Mouse (Mus musculus): ENCODE data around the gene Kdm4d. TPM values are rescaled to one million over a fixed set of nuclear protein-coding genes. Genes with fewer than 3 reads are reported as not detected.

Gene Kdm4d
- total RNA-seq (2021) = not detected
- polyA plus RNA-seq (2012; rRNA removed) = 0.18 TPM in 1 of 2 replicates, not detected in the other
- long read RNA-seq = 0 reads

DNA sequence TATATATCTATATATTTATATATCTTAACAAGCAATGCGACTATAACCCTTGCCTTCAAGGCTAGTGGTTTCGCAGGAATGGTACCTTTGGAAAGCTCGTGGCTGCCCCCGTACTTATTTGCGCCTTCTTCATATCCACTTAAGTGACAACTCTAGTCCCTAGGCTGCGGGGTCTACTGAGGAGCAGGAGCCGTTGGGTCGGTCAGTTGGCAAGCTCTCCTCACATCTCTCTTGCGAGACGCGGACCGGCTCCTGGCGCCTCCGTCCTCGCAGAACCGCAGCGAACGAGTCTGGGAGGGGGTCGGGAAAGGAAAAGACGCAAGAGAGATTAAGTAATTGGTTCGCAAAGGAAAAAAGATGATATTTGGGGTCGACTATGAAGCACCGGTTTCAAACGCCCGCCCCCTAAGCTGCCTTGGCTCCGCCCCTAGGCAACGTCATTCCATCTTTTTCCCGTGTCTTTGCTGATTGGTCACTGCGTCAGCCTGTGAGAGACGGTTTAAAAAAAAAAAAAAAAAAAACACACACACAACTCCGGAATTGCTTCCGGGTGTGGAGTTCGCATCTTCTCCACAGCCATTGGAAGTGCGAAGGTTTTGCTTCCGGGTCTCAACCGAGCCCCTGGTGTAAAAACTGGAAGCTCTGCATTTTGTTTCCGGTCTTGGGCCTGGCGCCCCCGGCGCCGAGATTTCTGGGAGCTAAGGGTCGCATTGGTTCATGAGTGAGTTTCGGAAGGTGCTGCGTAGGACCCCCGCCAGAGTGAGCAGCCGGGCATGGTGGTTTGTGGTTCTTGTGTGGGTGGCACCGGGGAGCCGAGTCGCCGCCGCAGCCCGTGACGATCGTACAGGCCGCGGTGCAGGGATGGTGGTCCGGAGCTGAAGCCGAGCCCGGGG, at the start of gene Kdm4d, which contains the start of gene Cwc15:
Gene Kdm4d (minus strand): TSS at position 460 of the 893 bp plus-strand sequence.
Gene Cwc15 (plus strand): TSS at position 595 of the 893 bp plus-strand sequence.
- Histone ChIP-seq H3K4me1 (ENCODE audit: control insufficient read depth, insufficient read depth, low read length) (no peaks in the 10 kb centered on the region), H3K36me3 (ENCODE audit: control insufficient read depth, insufficient read depth, low read length) (peaks cover 5% of the 10 kb centered on the region), H3K79me2 (replicated peaks; ENCODE audit: control insufficient read depth, insufficient read depth, low read length) (peaks cover 2% of the 10 kb centered on the region), H3K9ac (ENCODE audit: low read depth, low read length) (peak within 1 kb of the TSS; percentile 96), H3K27me3 (ENCODE audit: control insufficient read depth, insufficient read depth, low read length) (no peaks in the 10 kb centered on the region), H3K27ac (peak within 1 kb of the TSS; percentile 70), H3K4me3 (peak within 1 kb of the TSS; percentile 61)
- intact Hi-C loops (cut with DNase I) = loop anchor here (5.0 to 10.0 kb wide), 2 partner anchors 223 to 285 kb away; partner anchors contain the start of genes Ankrd49, Mre11a and Sesn3
- peak; percentile 92 to 94 for DNase-seq
- TF ChIP-seq EP300 (IDR thresholded peaks at IDR 0.05; ENCODE audit: insufficient read depth, low read depth, low read length) (no peak), CTCF (IDR thresholded peaks at IDR 0.05) (no peak), POLR2A (IDR thresholded peaks at IDR 0.05; ENCODE audit: insufficient read depth, low read depth, low read length) (peak; percentile 78)
- under 1% methylated on average over 59 of the region's 59 CpGs for WGBS

DNA sequence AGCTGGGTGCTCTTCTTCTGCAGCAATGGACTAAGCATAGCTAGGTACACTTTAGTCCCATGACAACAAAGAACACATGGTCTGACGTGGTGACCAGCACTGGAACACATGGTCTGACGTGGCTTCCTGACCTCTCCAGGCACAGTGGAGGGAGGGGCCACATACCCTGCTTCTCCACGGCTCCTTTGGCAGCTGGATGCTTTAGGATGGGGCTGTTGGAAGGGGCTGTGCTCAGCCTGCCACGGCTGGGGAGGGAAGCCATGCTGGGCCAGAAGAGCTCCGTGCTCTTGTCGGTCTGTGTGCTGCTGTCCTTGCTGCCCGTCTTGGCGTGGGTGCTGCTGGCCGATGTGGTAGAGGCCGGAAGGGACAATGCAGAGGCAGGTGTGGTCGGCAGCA, 48.1 kb upstream of the Kdm4d start:
- WGBS = 59% methylated on average over 11 of the region's 11 CpGs
- intact Hi-C loops (cut with DNase I) = loop anchor here (5.0 kb wide), 1 partner anchor 44 kb away; no protein-coding TSS in a partner anchor
- Histone ChIP-seq H3K79me2 (replicated peaks; ENCODE audit: control insufficient read depth, insufficient read depth, low read length) (no peaks in the 10 kb centered on the region), H3K36me3 (ENCODE audit: control insufficient read depth, insufficient read depth, low read length) (no peaks in the 10 kb centered on the region), H3K4me1 (ENCODE audit: control insufficient read depth, insufficient read depth, low read length) (peaks cover 2% of the 10 kb centered on the region; the same call in 1 of the 2 replicates), H3K27ac (no peak overlapping the region), H3K27me3 (ENCODE audit: control insufficient read depth, insufficient read depth, low read length) (no peaks in the 10 kb centered on the region), H3K4me3 (no peak overlapping the region), H3K9ac (ENCODE audit: low read depth, low read length) (no peak overlapping the region)
- peak in 1 of 2 experiments; percentile 5 for DNase-seq
- TF ChIP-seq POLR2A (IDR thresholded peaks at IDR 0.05; ENCODE audit: insufficient read depth, low read depth, low read length) = no peak
- TF ChIP-seq CTCF (IDR thresholded peaks at IDR 0.05) = no peak
- TF ChIP-seq EP300 (IDR thresholded peaks at IDR 0.05; ENCODE audit: insufficient read depth, low read depth, low read length) = no peak

DNA sequence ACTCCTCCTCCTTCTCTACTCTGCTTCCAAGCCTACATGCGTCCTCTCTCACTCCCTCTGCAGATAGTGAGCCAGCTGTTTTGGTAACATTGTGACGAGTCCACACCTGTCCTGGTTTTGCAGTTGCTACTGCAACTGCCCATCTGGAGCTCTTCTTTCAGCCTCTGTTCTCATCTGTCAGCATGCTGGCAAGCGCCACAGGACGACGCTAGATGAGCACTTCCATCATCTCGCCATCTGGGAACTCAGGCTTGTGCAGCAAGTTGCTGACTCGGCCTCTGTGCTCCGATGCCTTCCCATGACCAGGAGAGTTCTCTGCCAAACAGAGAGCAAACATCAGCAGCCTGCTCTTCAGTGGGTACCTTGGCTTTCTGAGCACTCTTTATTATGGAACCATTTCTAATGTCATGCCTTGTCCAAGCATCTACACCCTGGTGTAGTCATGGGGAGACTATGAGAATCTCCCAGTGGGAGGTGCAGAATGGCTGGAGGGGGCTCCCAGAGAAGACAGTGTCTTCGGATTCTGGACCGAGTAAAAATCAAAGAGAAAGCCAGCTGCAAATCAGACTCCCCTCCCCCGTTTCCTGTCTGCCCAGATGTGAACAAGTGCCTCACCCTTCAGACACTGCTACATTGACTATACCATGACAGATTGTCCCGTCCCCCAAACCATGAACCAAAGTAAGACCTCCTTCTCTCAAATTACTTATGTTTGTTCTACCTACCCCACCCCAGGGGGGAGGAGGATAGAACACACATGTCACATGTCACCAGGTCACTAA, 47.5 kb upstream of the Kdm4d start:
- peak; percentile 37 to 41 for DNase-seq
- TF ChIP-seq EP300 (IDR thresholded peaks at IDR 0.05; ENCODE audit: insufficient read depth, low read depth, low read length) = no peak
- TF ChIP-seq POLR2A (IDR thresholded peaks at IDR 0.05; ENCODE audit: insufficient read depth, low read depth, low read length) = no peak
- no peak for TF ChIP-seq CTCF (IDR thresholded peaks at IDR 0.05)
- 60% methylated on average over 12 of the region's 12 CpGs for WGBS
- Histone ChIP-seq H3K27me3 (ENCODE audit: control insufficient read depth, insufficient read depth, low read length) (no peaks in the 10 kb centered on the region), H3K36me3 (ENCODE audit: control insufficient read depth, insufficient read depth, low read length) (no peaks in the 10 kb centered on the region), H3K79me2 (replicated peaks; ENCODE audit: control insufficient read depth, insufficient read depth, low read length) (no peaks in the 10 kb centered on the region), H3K27ac (no peak overlapping the region), H3K9ac (ENCODE audit: low read depth, low read length) (no peak overlapping the region), H3K4me1 (ENCODE audit: control insufficient read depth, insufficient read depth, low read length) (peaks cover 2% of the 10 kb centered on the region; the same call in 1 of the 2 replicates), H3K4me3 (no peak overlapping the region)
- intact Hi-C loops (cut with DNase I) = loop anchor here (5.0 kb wide), 1 partner anchor 45 kb away; no protein-coding TSS in a partner anchor

DNA sequence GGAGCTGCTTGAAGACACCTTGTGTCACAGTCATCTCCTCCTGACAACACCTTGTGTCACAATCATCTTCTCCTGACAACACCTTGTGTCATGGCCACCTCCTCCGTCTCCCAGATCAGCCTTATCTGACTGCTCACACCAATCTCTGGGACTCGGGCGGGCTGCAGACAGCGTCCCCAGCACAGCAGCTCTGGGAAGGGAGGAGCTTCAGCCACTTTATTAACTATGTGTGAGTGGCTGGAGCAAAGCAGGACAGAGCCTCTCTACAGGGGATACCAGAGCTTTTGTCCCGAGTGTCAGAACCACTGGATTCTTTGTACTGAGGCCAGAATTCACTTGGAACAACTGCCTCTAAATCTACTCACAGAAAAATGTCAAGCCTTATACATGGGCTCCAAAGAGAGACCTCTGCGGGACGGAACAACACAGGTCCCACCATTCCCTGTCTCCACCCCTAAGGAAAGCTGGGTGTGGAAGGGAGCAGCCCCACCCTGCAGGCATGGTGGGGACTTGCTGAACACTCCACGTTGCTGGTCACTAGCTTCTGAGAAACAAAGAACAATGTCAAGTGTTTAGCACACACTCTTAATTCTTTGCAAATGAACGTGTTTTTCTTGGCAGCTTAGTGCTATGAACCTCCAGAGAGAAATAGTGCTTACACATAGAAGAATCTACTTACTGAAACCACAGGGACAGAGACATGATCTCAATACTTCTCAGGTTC, 43.9 kb upstream of the Kdm4d start:
- no peaks in the 10 kb centered on the region for H3K79me2 ChIP-seq (replicated peaks; ENCODE audit: control insufficient read depth, insufficient read depth, low read length)
- no peak overlapping the region for H3K9ac ChIP-seq (ENCODE audit: low read depth, low read length)
- intact Hi-C loops (cut with DNase I) = no loop called here
- no peak overlapping the region for H3K27ac ChIP-seq
- TF ChIP-seq CTCF (IDR thresholded peaks at IDR 0.05) (no peak), EP300 (IDR thresholded peaks at IDR 0.05; ENCODE audit: insufficient read depth, low read depth, low read length) (no peak), POLR2A (IDR thresholded peaks at IDR 0.05; ENCODE audit: insufficient read depth, low read depth, low read length) (no peak)
- WGBS = 55% methylated on average over 9 of the region's 9 CpGs
- peaks cover 2% of the 10 kb centered on the region; the same call in 1 of the 2 replicates for H3K4me1 ChIP-seq (ENCODE audit: control insufficient read depth, insufficient read depth, low read length)
- H3K27me3 ChIP-seq (ENCODE audit: control insufficient read depth, insufficient read depth, low read length) = no peaks in the 10 kb centered on the region
- H3K4me3 ChIP-seq = no peak overlapping the region
- DNase-seq = no peak
- no peaks in the 10 kb centered on the region for H3K36me3 ChIP-seq (ENCODE audit: control insufficient read depth, insufficient read depth, low read length)

DNA sequence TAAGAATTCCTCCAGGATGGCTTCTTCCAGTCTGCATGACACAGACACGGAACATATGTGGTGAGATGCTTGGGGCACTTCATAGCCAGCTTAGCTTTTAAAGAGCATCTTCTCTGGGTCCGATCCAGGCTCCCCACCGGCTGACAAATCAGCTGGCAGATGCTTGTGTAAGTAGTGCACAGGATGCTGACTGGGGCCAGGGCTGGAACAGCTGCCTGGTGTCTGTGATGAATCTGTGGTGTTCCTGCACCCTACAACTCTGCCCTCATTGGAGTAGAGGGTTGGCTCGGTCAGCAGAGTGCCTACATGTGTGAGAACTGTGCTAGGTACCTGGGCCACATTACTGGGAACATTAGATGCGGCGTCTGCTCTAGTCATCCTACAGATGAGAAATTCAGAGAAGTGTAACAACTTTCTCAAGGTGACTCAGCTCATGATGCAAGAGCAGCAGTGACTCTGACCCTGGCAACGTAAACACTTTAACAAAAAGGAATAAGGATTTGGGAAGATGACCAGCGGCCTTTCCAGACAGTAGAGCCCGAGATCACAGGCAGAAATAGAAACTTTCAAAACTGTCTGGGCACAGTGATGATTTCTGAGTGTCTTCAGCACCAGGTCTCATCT, 34.7 kb upstream of the Kdm4d start:
- H3K4me3 ChIP-seq = no peak overlapping the region
- TF ChIP-seq POLR2A (IDR thresholded peaks at IDR 0.05; ENCODE audit: insufficient read depth, low read depth, low read length) = no peak
- TF ChIP-seq EP300 (IDR thresholded peaks at IDR 0.05; ENCODE audit: insufficient read depth, low read depth, low read length) = no peak
- no peak for TF ChIP-seq CTCF (IDR thresholded peaks at IDR 0.05)
- intact Hi-C loops (cut with DNase I) = no loop called here

More for the DNA sequence above, 34.7 kb upstream of the Kdm4d start:
- no peaks in the 10 kb centered on the region for H3K36me3 ChIP-seq (ENCODE audit: control insufficient read depth, insufficient read depth, low read length)
- H3K4me1 ChIP-seq (ENCODE audit: control insufficient read depth, insufficient read depth, low read length) = no peaks in the 10 kb centered on the region
- H3K79me2 ChIP-seq (replicated peaks; ENCODE audit: control insufficient read depth, insufficient read depth, low read length) = no peaks in the 10 kb centered on the region
- H3K27me3 ChIP-seq (ENCODE audit: control insufficient read depth, insufficient read depth, low read length) = no peaks in the 10 kb centered on the region
- no peak for DNase-seq
- no peak overlapping the region for H3K9ac ChIP-seq (ENCODE audit: low read depth, low read length)
- no peak overlapping the region for H3K27ac ChIP-seq
- 85% methylated on average over 9 of the region's 9 CpGs for WGBS
